Mouse (Mus musculus) intestine, embryonic 14.5 days (tissue): ENCODE results near the gene Tmem183a. TPM values are rescaled to one million over a fixed set of nuclear protein-coding genes. Genes with fewer than 3 reads are reported as not detected.

Source experiments
- ATAC-seq: fragments of 200-750 bp; cut with Nextera tagmentation; replicated peaks from 2 replicates; pipeline ENCODE4 v1.8.0; 2017; ENCODE audit warnings: low read depth, moderate number of reproducible peaks, moderate TSS enrichment, moderate library complexity; ENCODE audit not compliant: low FRiP score, low TSS enrichment
- DNase-seq: peaks from one replicate; pipeline ENCODE4 v3.0.0-alpha.2; 2018; ENCODE audit warnings: low spot score
- H3K27ac ChIP-seq: fragments of 300-500 bp; sonication (generic); 2 replicates; pipeline ENCODE4 v1.5.1; 2014; ENCODE audit warnings: low read depth, mild to moderate bottlenecking, control low read depth
- H3K27me3 ChIP-seq: fragments of 300-500 bp; sonication (generic); replicated peaks from 2 replicates; pipeline ENCODE4 v1.6.1; 2014; ENCODE audit warnings: low read length, control low read depth; ENCODE audit not compliant: control insufficient read depth, insufficient read depth
- H3K36me3 ChIP-seq: fragments of 300-500 bp; sonication (generic); 2 replicates; pipeline ENCODE4 v1.6.1; 2014; ENCODE audit warnings: low read length, control low read depth; ENCODE audit not compliant: control insufficient read depth, insufficient read depth
- H3K4me1 ChIP-seq: fragments of 300-500 bp; sonication (generic); replicated peaks from 2 replicates; pipeline ENCODE4 v1.6.1; 2014; ENCODE audit warnings: low read length, control low read depth, mixed read lengths; ENCODE audit not compliant: control insufficient read depth, insufficient read depth
- H3K4me2 ChIP-seq: fragments of 300-500 bp; sonication (generic); 2 replicates; pipeline ENCODE4 v1.6.1; 2014; ENCODE audit warnings: low read length
- H3K4me3 ChIP-seq: fragments of 300-500 bp; sonication (generic); 2 replicates; pipeline ENCODE4 v1.5.1; 2014; ENCODE audit warnings: low read depth, low read length, control low read depth, mixed read lengths
- H3K9ac ChIP-seq: fragments of 300-500 bp; sonication (generic); 2 replicates; pipeline ENCODE4 v1.6.1; 2014; ENCODE audit warnings: mild to moderate bottlenecking, low read length
- H3K9me3 ChIP-seq: fragments of 300-500 bp; sonication (generic); 2 replicates; pipeline ENCODE4 v1.6.1; 2016; ENCODE audit warnings: low read length, control low read depth; ENCODE audit not compliant: control insufficient read depth
- WGBS: fragments of 180-500 bp; shearing (Covaris S2); extraction: QIAGEN DNeasy Blood & Tissue Kit; methylation state at CpG from one replicate; pipeline ENCODE4 v1.1.7; 2014; 5-methylcytosine and 5-hydroxymethylcytosine counted together
- polyA plus RNA-seq: library from polyadenylated mRNA; unstranded; fragments of >200 nt; fragmentation: Nextera tagmentation; extraction: Ambion mirVana; gene quantifications from 2 replicates; pipeline ENCODE4 v1.2.1, GENCODE M21; 2014

Gene Tmem183a
- polyA plus RNA-seq, 1 experiment from 2014 or later = 89.2 TPM

GRCm38 (mm10) chr1:134342781-134343310, 18.9 kb downstream of the Tmem183a start:
- Histone ChIP-seq H3K9ac (no peak overlapping the region), H3K4me3 (no peak overlapping the region), H3K4me2 (no peak overlapping the region), H3K36me3 (peaks cover 20% of the 10 kb centered on the region), H3K27me3 (no peaks in the 10 kb centered on the region), H3K9me3 (no peaks in the 10 kb centered on the region), H3K27ac (no peak overlapping the region), H3K4me1 (no peaks in the 10 kb centered on the region)
- ATAC-seq = no peak
- WGBS = 79% methylated on average over 8 of the region's 8 CpGs
- no peak for DNase-seq

DNA sequence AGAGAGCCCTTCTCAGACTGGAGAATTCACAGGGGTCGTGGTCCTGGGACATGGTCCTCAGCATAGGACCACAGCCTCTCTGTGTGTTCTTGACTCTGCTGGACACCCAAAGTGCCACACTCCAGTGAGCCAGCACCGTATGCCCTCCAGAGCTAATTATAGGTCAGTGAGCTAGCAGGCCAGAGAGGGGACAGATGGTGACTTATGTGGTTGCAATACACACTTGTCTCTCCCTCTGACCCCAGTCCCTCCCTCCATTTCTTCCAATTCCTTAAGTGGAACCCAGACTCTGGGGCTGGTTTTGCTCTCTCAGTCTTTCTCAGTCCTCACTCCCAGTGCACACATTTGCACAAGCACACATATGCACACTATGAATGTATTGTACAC, 19.5 kb downstream of the Tmem183a start:
- H3K9ac ChIP-seq = no peak overlapping the region
- H3K4me1 ChIP-seq = no peaks in the 10 kb centered on the region
- no peaks in the 10 kb centered on the region for H3K27me3 ChIP-seq
- DNase-seq = no peak
- 66% methylated on average over 2 of the region's 2 CpGs for WGBS
- H3K27ac ChIP-seq = no peak overlapping the region
- H3K36me3 ChIP-seq = peaks cover 14% of the 10 kb centered on the region
- ATAC-seq = no peak
- no peaks in the 10 kb centered on the region for H3K9me3 ChIP-seq
- H3K4me3 ChIP-seq = no peak overlapping the region
- H3K4me2 ChIP-seq = no peak overlapping the region

DNA sequence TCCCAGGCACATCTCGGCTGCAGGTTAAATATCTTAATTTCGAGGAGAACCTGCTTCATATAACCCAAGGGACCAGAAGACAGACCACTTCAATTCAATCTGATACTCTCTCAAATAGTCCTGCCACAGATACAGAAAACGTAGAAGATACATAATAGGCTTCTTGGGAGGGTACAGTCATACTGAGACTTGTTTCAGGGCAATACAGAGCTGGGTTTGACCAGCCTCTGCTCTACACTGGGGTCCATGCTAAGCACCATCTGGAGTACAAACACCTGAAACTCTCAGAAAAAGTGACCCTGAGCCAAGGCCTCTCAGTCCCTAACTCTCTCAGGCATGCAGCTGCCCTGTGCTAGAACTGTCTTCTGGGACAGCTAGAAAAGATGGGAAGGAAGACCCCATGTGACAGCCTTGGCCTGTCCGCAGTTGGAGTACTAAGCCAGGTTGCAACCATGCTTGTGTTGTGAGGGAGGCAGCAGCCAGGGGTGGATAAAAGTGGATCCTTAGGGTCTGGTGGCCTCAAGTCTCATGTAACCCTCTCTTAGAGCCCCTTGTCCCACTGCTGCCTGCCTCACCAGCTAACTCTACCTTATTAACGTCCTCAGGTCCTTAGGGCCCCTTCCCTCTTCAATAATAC, 20.0 kb downstream of the Tmem183a start:
- H3K9me3 ChIP-seq = no peaks in the 10 kb centered on the region

DNA sequence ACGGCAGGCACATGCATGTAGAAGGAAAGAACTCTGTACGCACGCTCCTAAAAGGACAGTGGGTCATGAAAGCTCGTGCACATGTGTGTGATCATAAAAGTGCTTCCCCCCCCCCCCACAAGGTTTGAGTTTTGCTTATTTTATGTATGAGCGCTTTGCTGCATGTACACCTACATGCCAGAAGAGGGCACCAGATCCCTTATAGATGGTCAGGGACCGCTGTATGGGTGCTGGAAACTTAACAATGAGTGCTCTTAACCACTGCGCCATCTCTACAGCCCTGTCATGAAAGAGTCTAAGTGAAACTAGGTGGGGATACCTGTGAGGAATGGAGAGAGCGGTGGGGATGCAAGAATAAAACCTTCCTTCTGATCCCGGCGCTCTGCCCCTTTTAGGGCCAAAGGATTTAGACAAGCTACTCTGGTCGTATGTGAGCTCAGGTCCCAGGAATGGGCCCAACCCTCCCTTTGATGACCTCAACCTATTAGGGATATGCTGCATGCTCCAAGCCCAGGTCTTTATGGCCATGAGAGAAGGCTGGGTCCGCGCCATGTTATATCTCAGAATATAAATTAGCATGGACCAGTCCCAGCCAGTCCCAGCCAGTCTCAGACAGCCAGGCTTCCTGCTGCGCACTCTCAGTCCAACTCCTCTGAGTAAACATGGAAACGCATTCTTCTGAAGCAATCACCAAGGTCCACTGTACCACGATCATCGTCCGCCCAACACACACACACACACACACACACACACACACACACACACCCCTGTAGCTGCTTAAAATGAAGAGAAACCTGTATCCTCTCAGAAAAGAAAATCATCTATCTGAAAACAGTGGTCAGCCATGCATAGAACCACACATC, 21.8 kb downstream of the Tmem183a start:
- H3K36me3 ChIP-seq = no peaks in the 10 kb centered on the region
- no peak overlapping the region for H3K4me2 ChIP-seq
- no peak overlapping the region for H3K4me3 ChIP-seq
- H3K9me3 ChIP-seq = no peaks in the 10 kb centered on the region
- no peaks in the 10 kb centered on the region for H3K27me3 ChIP-seq
- ATAC-seq = no peak
- H3K4me1 ChIP-seq = no peaks in the 10 kb centered on the region
- H3K9ac ChIP-seq = no peak overlapping the region
- DNase-seq = no peak
- no peak overlapping the region for H3K27ac ChIP-seq
- 94% methylated on average over 18 of the region's 18 CpGs for WGBS

More for the DNA sequence above, 20.0 kb downstream of the Tmem183a start:
- Histone ChIP-seq H3K4me3 (no peak overlapping the region), H3K27ac (no peak overlapping the region), H3K4me1 (no peaks in the 10 kb centered on the region), H3K4me2 (no peak overlapping the region), H3K36me3 (peaks cover 10% of the 10 kb centered on the region), H3K27me3 (no peaks in the 10 kb centered on the region), H3K9ac (no peak overlapping the region)
- ATAC-seq (no peak), DNase-seq (no peak)
- WGBS = 75% methylated on average over 5 of the region's 5 CpGs

GRCm38 (mm10) chr1:134339162-134339561, 22.6 kb downstream of the Tmem183a start:
- 91% methylated on average over 7 of the region's 7 CpGs for WGBS

GRCm38 (mm10) chr1:134336958-134337710, 24.6 kb downstream of the Tmem183a start:
- H3K27ac ChIP-seq = no peak overlapping the region
- no peaks in the 10 kb centered on the region for H3K27me3 ChIP-seq
- WGBS = 81% methylated on average over 11 of the region's 11 CpGs
- DNase-seq (no peak), ATAC-seq (no peak)
- H3K9ac ChIP-seq = no peak overlapping the region
- H3K4me2 ChIP-seq = no peak overlapping the region
- no peaks in the 10 kb centered on the region for H3K36me3 ChIP-seq
- no peak overlapping the region for H3K4me3 ChIP-seq
- no peaks in the 10 kb centered on the region for H3K9me3 ChIP-seq
- H3K4me1 ChIP-seq = peaks cover 12% of the 10 kb centered on the region; the same call in 1 of the 2 replicates

More at GRCm38 (mm10) chr1:134339162-134339561, 22.6 kb downstream of the Tmem183a start:
- Histone ChIP-seq H3K9me3 (no peaks in the 10 kb centered on the region), H3K27ac (no peak overlapping the region), H3K4me3 (no peak overlapping the region), H3K4me2 (no peak overlapping the region), H3K9ac (no peak overlapping the region), H3K27me3 (no peaks in the 10 kb centered on the region), H3K4me1 (no peaks in the 10 kb centered on the region), H3K36me3 (no peaks in the 10 kb centered on the region)
- DNase-seq = no peak
- no peak for ATAC-seq

- DNase-seq (no peak), ATAC-seq (no peak)
- H3K9me3 ChIP-seq = no peaks in the 10 kb centered on the region
- no peaks in the 10 kb centered on the region for H3K27me3 ChIP-seq
- 80% methylated on average over 12 of the region's 12 CpGs for WGBS
- no peak overlapping the region for H3K27ac ChIP-seq
- no peak overlapping the region for H3K4me2 ChIP-seq
- peaks cover 13% of the 10 kb centered on the region; the same call in 1 of the 2 replicates for H3K4me1 ChIP-seq
- no peak overlapping the region for H3K9ac ChIP-seq
- H3K4me3 ChIP-seq = no peak overlapping the region
- H3K36me3 ChIP-seq = no peaks in the 10 kb centered on the region
These were observed 25.6 kb downstream of the Tmem183a start for GRCm38 (mm10) chr1:134335924-134336810.
